Mouse (Mus musculus) midbrain, embryonic 10.5 days (tissue): Measurements from ENCODE around the gene Sparcl1. TPM values are rescaled to one million over a fixed set of nuclear protein-coding genes. Genes with fewer than 3 reads are reported as not detected.
A peak's percentile ranks its signal among the peaks of the same experiment; 100 is the strongest.

ENCODE experiments used
- DNase-seq: peaks from one replicate; pipeline ENCODE4 v3.0.0-alpha.2; 2017; ENCODE audit warnings: low spot score
- H3K27ac ChIP-seq: fragments of 300-500 bp; sonication (generic); replicated peaks from 2 replicates; pipeline ENCODE4 v1.5.1; 2016; ENCODE audit warnings: mild to moderate bottlenecking
- H3K27me3 ChIP-seq: fragments of 300-500 bp; sonication (generic); 2 replicates; pipeline ENCODE4 v1.6.1; 2016; ENCODE audit warnings: low read depth, mild to moderate bottlenecking; ENCODE audit not compliant: poor library complexity, severe bottlenecking
- H3K36me3 ChIP-seq: fragments of 300-500 bp; sonication (generic); 2 replicates; pipeline ENCODE4 v1.6.1; 2016; ENCODE audit warnings: mild to moderate bottlenecking, moderate library complexity
- H3K4me1 ChIP-seq: fragments of 300-500 bp; sonication (generic); 2 replicates; pipeline ENCODE4 v1.6.1; 2016
- H3K4me3 ChIP-seq: fragments of 300-500 bp; sonication (generic); 2 replicates; pipeline ENCODE4 v1.5.1; 2016; ENCODE audit warnings: mild to moderate bottlenecking, moderate library complexity
- H3K9me3 ChIP-seq: fragments of 300-500 bp; sonication (generic); replicated peaks from 2 replicates; pipeline ENCODE4 v1.6.1; 2016; ENCODE audit warnings: mild to moderate bottlenecking
- WGBS: fragments of 180-500 bp; shearing (Covaris S2); methylation state at CpG from one replicate; pipeline ENCODE4 v1.1.7; 2016; 5-methylcytosine and 5-hydroxymethylcytosine counted together
- polyA plus RNA-seq: library from polyadenylated mRNA; unstranded; fragments of >200 nt; fragmentation: Nextera tagmentation; extraction: Ambion mirVana; gene quantifications from 2 replicates; pipeline ENCODE4 v1.2.1, GENCODE M21; 2016

Gene Sparcl1
- polyA plus RNA-seq, 1 experiment from 2014 or later: 30.0 TPM

- Histone ChIP-seq H3K9me3 (no peaks in the 10 kb centered on the region), H3K27me3 (peaks cover 7% of the 10 kb centered on the region; the same call in 1 of the 2 replicates), H3K4me3 (no peak overlapping the region), H3K36me3 (no peaks in the 10 kb centered on the region), H3K4me1 (peaks cover 38% of the 10 kb centered on the region), H3K27ac (no peak overlapping the region)
- 41% methylated on average over 12 of the region's 12 CpGs for WGBS
- peak; percentile 52 for DNase-seq
Measured at GRCm38 (mm10) chr5:104074388-104074787, 39.1 kb downstream of the Sparcl1 start.

- H3K4me3 ChIP-seq: no peak overlapping the region
- 84% methylated on average over 5 of the region's 5 CpGs for WGBS
Measured at GRCm38 (mm10) chr5:104073602-104074001, 39.9 kb downstream of the Sparcl1 start.

GRCm38 (mm10) chr5:104072272-104072886 is 41.2 kb downstream of the Sparcl1 start:
- H3K4me1 ChIP-seq: peaks cover 38% of the 10 kb centered on the region
- no peaks in the 10 kb centered on the region for H3K36me3 ChIP-seq
- H3K9me3 ChIP-seq: no peaks in the 10 kb centered on the region
- WGBS: 3% methylated on average over 6 of the region's 8 CpGs
- DNase-seq: peak; percentile 67
- H3K27me3 ChIP-seq: peaks cover 7% of the 10 kb centered on the region; the same call in 1 of the 2 replicates
- H3K4me3 ChIP-seq: peak overlapping the region; percentile 28
- H3K27ac ChIP-seq: peak overlapping the region; percentile 87

More at GRCm38 (mm10) chr5:104073602-104074001, 39.9 kb downstream of the Sparcl1 start:
- Histone ChIP-seq H3K36me3 (no peaks in the 10 kb centered on the region), H3K4me1 (peaks cover 38% of the 10 kb centered on the region), H3K27me3 (peaks cover 7% of the 10 kb centered on the region; the same call in 1 of the 2 replicates), H3K27ac (no peak overlapping the region), H3K9me3 (no peaks in the 10 kb centered on the region)
- no peak for DNase-seq

- Histone ChIP-seq H3K27ac (0 out of 2 replicates have a peak overlapping the region, but pooled peaks have one; percentile 63), H3K27me3 (peaks cover 7% of the 10 kb centered on the region; the same call in 1 of the 2 replicates), H3K4me3 (no peak overlapping the region), H3K9me3 (no peaks in the 10 kb centered on the region), H3K4me1 (peaks cover 32% of the 10 kb centered on the region), H3K36me3 (no peaks in the 10 kb centered on the region)
- 70% methylated on average over 4 of the region's 4 CpGs for WGBS
- DNase-seq: no peak
Measured at GRCm38 (mm10) chr5:104071048-104071447, 42.5 kb downstream of the Sparcl1 start.

- 83% methylated on average over 7 of the region's 7 CpGs for WGBS
- Histone ChIP-seq H3K9me3 (no peaks in the 10 kb centered on the region), H3K36me3 (peaks cover 13% of the 10 kb centered on the region), H3K27ac (no peak overlapping the region), H3K27me3 (no peaks in the 10 kb centered on the region), H3K4me3 (no peak overlapping the region), H3K4me1 (peaks cover 25% of the 10 kb centered on the region)
- peak; percentile 49 for DNase-seq
Measured at GRCm38 (mm10) chr5:104068751-104069150, 44.8 kb downstream of the Sparcl1 start.

- Histone ChIP-seq H3K27me3 (no peaks in the 10 kb centered on the region), H3K9me3 (no peaks in the 10 kb centered on the region), H3K36me3 (peaks cover 60% of the 10 kb centered on the region), H3K27ac (no peak overlapping the region), H3K4me3 (no peak overlapping the region), H3K4me1 (no peaks in the 10 kb centered on the region)
- 88% methylated on average over 11 of the region's 11 CpGs for WGBS
- DNase-seq: no peak
Measured at GRCm38 (mm10) chr5:104062773-104063551, 50.6 kb downstream of the Sparcl1 start.

- 79% methylated on average over 13 of the region's 13 CpGs for WGBS
Measured at GRCm38 (mm10) chr5:104061936-104062772, 51.4 kb downstream of the Sparcl1 start.

GRCm38 (mm10) chr5:104060429-104060828 is 53.1 kb downstream of the Sparcl1 start:
- no peaks in the 10 kb centered on the region for H3K9me3 ChIP-seq
- H3K36me3 ChIP-seq: peaks cover 70% of the 10 kb centered on the region
- 93% methylated on average over 5 of the region's 5 CpGs for WGBS
- no peaks in the 10 kb centered on the region for H3K27me3 ChIP-seq
- H3K4me1 ChIP-seq: no peaks in the 10 kb centered on the region
- no peak overlapping the region for H3K27ac ChIP-seq
- no peak overlapping the region for H3K4me3 ChIP-seq
- no peak for DNase-seq

More at GRCm38 (mm10) chr5:104061936-104062772, 51.4 kb downstream of the Sparcl1 start:
- H3K4me3 ChIP-seq: no peak overlapping the region
- no peak overlapping the region for H3K27ac ChIP-seq
- peaks cover 62% of the 10 kb centered on the region for H3K36me3 ChIP-seq
- no peaks in the 10 kb centered on the region for H3K9me3 ChIP-seq
- H3K4me1 ChIP-seq: no peaks in the 10 kb centered on the region
- DNase-seq: no peak
- H3K27me3 ChIP-seq: no peaks in the 10 kb centered on the region

GRCm38 (mm10) chr5:104059628-104060027 is 53.9 kb downstream of the Sparcl1 start:
- Histone ChIP-seq H3K27ac (no peak overlapping the region), H3K36me3 (peaks cover 68% of the 10 kb centered on the region), H3K9me3 (no peaks in the 10 kb centered on the region), H3K4me1 (no peaks in the 10 kb centered on the region), H3K27me3 (no peaks in the 10 kb centered on the region), H3K4me3 (no peak overlapping the region)
- WGBS: 89% methylated on average over 9 of the region's 9 CpGs
- no peak for DNase-seq

GRCm38 (mm10) chr5:104058021-104058420 is 55.5 kb downstream of the Sparcl1 start:
- Histone ChIP-seq H3K27me3 (no peaks in the 10 kb centered on the region), H3K4me1 (no peaks in the 10 kb centered on the region), H3K27ac (no peak overlapping the region), H3K36me3 (peaks cover 55% of the 10 kb centered on the region), H3K4me3 (no peak overlapping the region), H3K9me3 (no peaks in the 10 kb centered on the region)
- DNase-seq: peak; percentile 52
- 64% methylated on average over 15 of the region's 15 CpGs for WGBS

- 88% methylated on average over 7 of the region's 7 CpGs for WGBS
Measured at GRCm38 (mm10) chr5:104056295-104056694, 57.2 kb downstream of the Sparcl1 start.

GRCm38 (mm10) chr5:104055816-104056215 is 57.7 kb downstream of the Sparcl1 start:
- Histone ChIP-seq H3K27ac (no peak overlapping the region), H3K4me1 (no peaks in the 10 kb centered on the region), H3K36me3 (peaks cover 58% of the 10 kb centered on the region), H3K4me3 (no peak overlapping the region), H3K27me3 (no peaks in the 10 kb centered on the region), H3K9me3 (no peaks in the 10 kb centered on the region)
- 89% methylated on average over 4 of the region's 4 CpGs for WGBS
- DNase-seq: no peak

More at GRCm38 (mm10) chr5:104056295-104056694, 57.2 kb downstream of the Sparcl1 start:
- no peaks in the 10 kb centered on the region for H3K4me1 ChIP-seq
- no peak overlapping the region for H3K4me3 ChIP-seq
- H3K27ac ChIP-seq: no peak overlapping the region
- H3K9me3 ChIP-seq: no peaks in the 10 kb centered on the region
- H3K36me3 ChIP-seq: peaks cover 58% of the 10 kb centered on the region
- H3K27me3 ChIP-seq: no peaks in the 10 kb centered on the region
- DNase-seq: no peak
